Mouse (Mus musculus): ENCODE measurements at regions not wholly inside any gene's neighbourhood (a gene's known extent, or its start where the extent isn't known, plus 50 kb on each side); places are given as distances from the start of the nearest gene placed in this dataset.

- TF ChIP-seq CTCF (IDR thresholded peaks at IDR 0.05; ENCODE audit: borderline replicate concordance, control insufficient read depth, extremely low read depth, insufficient read depth, low read length, poor library complexity), result no peak
- no peak for TF ChIP-seq POLR2A (IDR thresholded peaks at IDR 0.05; ENCODE audit: control insufficient read depth, extremely low read depth, insufficient read depth, low read length, poor library complexity)
Observed at GRCm38 (mm10) chr8:103948474-103948873, 153.0 kb upstream of the Cdh5 start.

Measured in thymus, adult 2 months (tissue).